In genomic region chr2:156774738-156775454, GRCm38 (mm10) we compare ENCODE assay signal across 9 mouse cellular contexts. TPM values are rescaled to one million over a fixed set of nuclear protein-coding genes. Genes with fewer than 3 reads are reported as not detected.
DNase-seq lines count a peak whose midpoint lies in the region; ATAC-seq and TF ChIP-seq lines count a peak whose summit lies in the region.
"Had no signal": no experiment of that assay in that cellular context is flagged by ENCODE, and none has a peak within 500 bp of the region (broad histone marks: within the 10 kb centered on the region; RNA-seq: fewer than 3 reads in every experiment).

Gene Myl9, plus strand, starts transcription at chr2:156775420.

- intact Hi-C loops in left cerebral cortex, postnatal 36 days (cut with DNase I) = no loop called here

- 2% methylated on average over 28 of the region's 28 CpGs for WGBS in forebrain, embryonic 16.5 days
- 2% methylated on average over 28 of the region's 28 CpGs for WGBS in hindbrain, embryonic 10.5 days
- WGBS in midbrain, embryonic 11.5 days = 1% methylated on average over 28 of the region's 28 CpGs

- peak; percentile 83 for ATAC-seq in forebrain, embryonic 16.5 days
- peak; percentile 91 for ATAC-seq in midbrain, embryonic 11.5 days (ENCODE audit: low FRiP score)

- peak within 1 kb of the TSS; percentile 62 for H3K4me2 ChIP-seq in forebrain, embryonic 16.5 days (ENCODE audit: low read length)
- peak within 1 kb of the TSS; percentile 65 for H3K4me2 ChIP-seq in midbrain, embryonic 11.5 days

- H3K9me3 ChIP-seq in ES-E14 (ENCODE audit: control insufficient read depth, insufficient read depth, low read depth, low read length) = no peaks in the 10 kb centered on the region
- H3K9me3 ChIP-seq in forebrain, embryonic 16.5 days (ENCODE audit: control insufficient read depth, low read length) = no peaks in the 10 kb centered on the region
- H3K9me3 ChIP-seq in hindbrain, embryonic 10.5 days = no peaks in the 10 kb centered on the region
- H3K9me3 ChIP-seq in midbrain, embryonic 11.5 days (ENCODE audit: control insufficient read depth, low read length) = no peaks in the 10 kb centered on the region

- no peaks in the 10 kb centered on the region for H3K36me3 ChIP-seq in ES-E14 (ENCODE audit: control insufficient read depth, insufficient read depth, low read length, poor library complexity, severe bottlenecking)
- no peaks in the 10 kb centered on the region for H3K36me3 ChIP-seq in forebrain, embryonic 16.5 days (ENCODE audit: control insufficient read depth, insufficient read depth)
- H3K36me3 ChIP-seq in hindbrain, embryonic 10.5 days = no peaks in the 10 kb centered on the region
- H3K36me3 ChIP-seq in midbrain, embryonic 11.5 days (ENCODE audit: control insufficient read depth, insufficient read depth, low read length) = no peaks in the 10 kb centered on the region

- no peaks in the 10 kb centered on the region for H3K27me3 ChIP-seq in forebrain, embryonic 16.5 days (replicated peaks; ENCODE audit: control insufficient read depth, insufficient read depth, low read length)
- H3K27me3 ChIP-seq in hindbrain, embryonic 10.5 days (ENCODE audit: insufficient read depth, poor library complexity, severe bottlenecking) = peaks cover 23% of the 10 kb centered on the region
- peaks cover 8% of the 10 kb centered on the region for H3K27me3 ChIP-seq in midbrain, embryonic 11.5 days (ENCODE audit: control insufficient read depth, insufficient read depth, low read length)

- in situ Hi-C loops in ES-E14 (cut with MboI; ENCODE audit: low sequenced_read_pairs in 2 of 2, unreplicated experiment in 2 of 2) = no loop called here

- H3K9ac ChIP-seq in ES-E14 (ENCODE audit: insufficient read depth, low read depth, low read length, poor library complexity, severe bottlenecking) = peak within 1 kb of the TSS; percentile 12; the same call in 1 of the 2 replicates
- peak within 1 kb of the TSS; percentile 49 for H3K9ac ChIP-seq in forebrain, embryonic 16.5 days (replicated peaks; ENCODE audit: low read depth, low read length)
- peak within 1 kb of the TSS; percentile 59 for H3K9ac ChIP-seq in midbrain, embryonic 11.5 days (ENCODE audit: low read length)

- H3K27ac ChIP-seq in ES-E14 (ENCODE audit: insufficient read depth, low read depth, low read length, poor library complexity, severe bottlenecking) = no peak within 1 kb of the TSS
- H3K27ac ChIP-seq in forebrain, embryonic 16.5 days (ENCODE audit: low read length) = peak within 1 kb of the TSS; percentile 31
- H3K27ac ChIP-seq in hindbrain, embryonic 10.5 days = peak within 1 kb of the TSS; percentile 88
- peak within 1 kb of the TSS; percentile 16; the same call in 1 of the 2 replicates for H3K27ac ChIP-seq in midbrain, embryonic 11.5 days (ENCODE audit: low read depth, low read length)
- H3K27ac ChIP-seq: macrophage had no signal

- peak; percentile 16 for DNase-seq in ES-E14 (ENCODE audit: low read depth, low spot score)
- no peak for DNase-seq in adrenal gland, adult 8-10 months
- peak; percentile 83 for DNase-seq in hindbrain, embryonic 10.5 days (ENCODE audit: low spot score)
- DNase-seq in left cerebral cortex, postnatal 36 days (ENCODE audit: low spot score in 2 of 2) = no peak
- peak; percentile 96 for DNase-seq in midbrain, embryonic 11.5 days (ENCODE audit: low spot score, missing footprints)
- no peak for DNase-seq in B cell, adult 2 months
- no peak for DNase-seq in frontal cortex, postnatal 10 days (ENCODE audit: low spot score in 2 of 2)

- peaks cover 0 to 6% of the 10 kb centered on the region in 2 experiments; a peak in 2 of 4 replicates for H3K4me1 ChIP-seq in ES-E14 (ENCODE audit: control insufficient read depth in 2 of 2, insufficient read depth in 2 of 2, low read length in 2 of 2, poor library complexity in 1 of 2)
- H3K4me1 ChIP-seq in forebrain, embryonic 16.5 days (replicated peaks; ENCODE audit: control insufficient read depth, insufficient read depth, low read length) = peaks cover 17% of the 10 kb centered on the region
- peaks cover 37% of the 10 kb centered on the region for H3K4me1 ChIP-seq in hindbrain, embryonic 10.5 days (replicated peaks)
- peaks cover 13% of the 10 kb centered on the region for H3K4me1 ChIP-seq in midbrain, embryonic 11.5 days (ENCODE audit: control insufficient read depth, insufficient read depth, low read length)

- H3K4me3 ChIP-seq in ES-E14 (ENCODE audit: insufficient read depth in 1 of 2, low read depth in 1 of 2, low read length in 2 of 2, poor library complexity in 1 of 2, severe bottlenecking in 1 of 2) = peak within 1 kb of the TSS; percentile 27 to 41; a peak in 3 of 4 replicates
- H3K4me3 ChIP-seq in forebrain, embryonic 16.5 days (replicated peaks; ENCODE audit: low read length) = peak within 1 kb of the TSS; percentile 36
- peak within 1 kb of the TSS; percentile 52 for H3K4me3 ChIP-seq in hindbrain, embryonic 10.5 days
- peak within 1 kb of the TSS; percentile 30 for H3K4me3 ChIP-seq in midbrain, embryonic 11.5 days (ENCODE audit: low read depth, low read length)

TF ChIP-seq in ES-E14, 5 proteins besides CTCF, POLR2A, EP300 and RAD21:
- TF ChIP-seq CHD2 (IDR thresholded peaks at IDR 0.05; ENCODE audit: low read depth, low read length) = no peak
- TF ChIP-seq MAFK (IDR thresholded peaks at IDR 0.05; ENCODE audit: insufficient read depth, low read depth, low read length) = no peak
- TF ChIP-seq HCFC1 (IDR thresholded peaks at IDR 0.05; ENCODE audit: borderline replicate concordance, insufficient read depth, low read length) = no peak
- TF ChIP-seq ZC3H11A (IDR thresholded peaks at IDR 0.05; ENCODE audit: borderline replicate concordance, low read depth, low read length) = no peak
- no peak for TF ChIP-seq ZNF384 (IDR thresholded peaks at IDR 0.05; ENCODE audit: low read depth, low read length)
TF ChIP-seq in ES-E14: peak in this region for 0.

RNA-seq across cellular contexts. Expression of gene Myl9, which starts in this region (rescaled TPM):
- total RNA-seq in ES-E14 (2012; rRNA removed) = 30.7 and 77.7 TPM in 2 replicates
- total RNA-seq in adrenal gland, adult 8-10 months (2022) = 10 to 100 TPM; 37.2 to 58.6 (median 47.9) TPM
- 36.5 and 41.4 TPM in 2 replicates for polyA plus RNA-seq in forebrain, embryonic 16.5 days (2015; fragmentation: Nextera tagmentation; extraction: Ambion mirVana)
- polyA plus RNA-seq in hindbrain, embryonic 10.5 days (2016; fragmentation: Nextera tagmentation; extraction: Ambion mirVana) = 86.1 and 126 TPM in 2 replicates
- 10 to 100 TPM; 16.6 to 16.9 TPM for total RNA-seq in left cerebral cortex, postnatal 36 days (2021)
- 112 and 118 TPM in 2 replicates for polyA plus RNA-seq in midbrain, embryonic 11.5 days (2014; fragmentation: Nextera tagmentation; extraction: Ambion mirVana)
- polyA plus RNA-seq: macrophage had no signal

Comparison
In these comparisons a context has a peak if more than half of its experiments do, and no peak if none do; other contexts are left out.
1. DNase-seq: peak in ES-E14 (single experiment), hindbrain, embryonic 10.5 days (single experiment) and midbrain, embryonic 11.5 days (single experiment); none in adrenal gland, adult 8-10 months (single experiment), left cerebral cortex, postnatal 36 days (0 of 2), B cell, adult 2 months (0 of 2) and frontal cortex, postnatal 10 days (0 of 2).
2. Peak in every context shown above with its lines, with median percentiles within 50 percentile points of each other: H3K4me3 ChIP-seq and H3K9ac ChIP-seq.